Mouse (Mus musculus) liver, postnatal 0 days (tissue): ENCODE results near the gene Morf4l1.
"Not testable (repeated sequence)": the region's sequence is repeated elsewhere in the genome, so short reads cannot be mapped to it uniquely, and the experiment has no call there.

ENCODE experiments used
- CTCF ChIP-seq: sonication (generic); IDR thresholded peaks from 2 replicates; pipeline ENCODE4 v1.5.1; 2016; ENCODE audit warnings: antibody characterized with exemption, low read depth
- EP300 ChIP-seq: IDR thresholded peaks from 2 replicates; pipeline ENCODE4 v1.6.1; 2016; ENCODE audit warnings: antibody characterized with exemption, low read depth, mild to moderate bottlenecking

DNA sequence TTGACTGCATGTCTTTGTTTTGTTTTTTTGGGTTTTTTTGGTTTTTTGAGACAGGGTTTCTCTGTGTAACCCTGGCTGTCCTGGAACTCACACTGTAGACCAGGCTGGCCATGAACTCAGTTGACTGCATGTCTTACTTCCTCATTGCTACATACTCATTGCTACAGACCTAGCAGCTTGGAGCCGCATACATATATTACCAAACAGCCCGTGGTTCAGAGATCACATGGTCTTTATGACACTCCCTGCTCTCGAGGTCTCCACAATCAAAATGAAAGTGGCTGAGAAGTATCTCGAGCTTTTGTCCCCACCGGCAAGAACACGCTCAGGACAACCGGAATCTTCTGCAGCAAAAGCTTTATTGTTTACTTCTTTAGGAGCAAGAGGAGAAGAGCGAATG, 71.7 kb downstream of the Morf4l1 start:
- not testable (repeated sequence) for TF ChIP-seq EP300, CTCF
